Mouse (Mus musculus): ENCODE data around the gene Plk5. TPM values are rescaled to one million over a fixed set of nuclear protein-coding genes. Genes with fewer than 3 reads are reported as not detected.

Gene Plk5
- polyA plus RNA-seq (2015; fragmentation: Nextera tagmentation; extraction: Ambion mirVana) = 1.2 and 1.7 TPM in 2 replicates

DNA sequence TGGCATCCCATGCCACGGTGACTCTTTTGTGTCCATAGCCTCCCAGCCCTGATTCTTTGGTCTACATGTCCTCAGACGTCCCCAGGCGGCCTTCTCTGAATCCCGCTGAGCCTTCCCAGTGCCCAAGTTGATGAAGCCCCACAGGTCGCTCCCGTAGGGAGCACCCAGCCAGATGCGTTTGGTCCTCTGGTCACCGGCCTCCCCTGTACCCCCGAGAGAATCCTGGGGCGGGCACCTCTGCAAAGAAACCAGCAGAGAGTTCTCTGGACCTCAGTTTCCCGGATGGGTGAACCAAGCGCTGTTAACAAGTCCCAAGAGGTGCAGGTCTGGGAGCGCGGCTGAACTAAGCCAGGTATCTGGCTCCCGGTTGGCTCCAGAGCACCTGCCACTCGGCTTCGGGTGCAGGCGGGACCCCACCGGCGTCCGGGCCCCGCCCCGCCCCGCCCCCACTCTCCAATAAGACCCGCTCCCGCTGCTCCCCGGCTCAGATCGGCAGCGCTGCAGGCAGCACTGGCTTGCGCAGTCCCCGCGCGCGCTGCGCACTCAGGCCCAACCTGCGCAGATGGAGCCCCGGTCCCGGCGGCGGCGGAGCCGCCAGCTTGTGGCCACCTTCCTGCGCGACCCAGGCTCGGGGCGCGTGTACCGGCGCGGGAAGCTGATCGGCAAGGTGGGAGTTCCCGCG, at the start of gene Plk5:
Gene Plk5 (plus strand): TSS at position 459 of the 682 bp plus-strand sequence.
- Histone ChIP-seq H3K27ac (no peak within 1 kb of the TSS), H3K27me3 (peaks cover 100% of the 10 kb centered on the region), H3K9me3 (no peaks in the 10 kb centered on the region), H3K4me2 (peak within 1 kb of the TSS; percentile 59), H3K9ac (peak within 1 kb of the TSS; percentile 63), H3K4me1 (replicated peaks) (peaks cover 24% of the 10 kb centered on the region), H3K36me3 (no peaks in the 10 kb centered on the region), H3K4me3 (peak within 1 kb of the TSS; percentile 40)
- under 1% methylated on average over 52 of the region's 53 CpGs for WGBS
- 0 out of 2 replicates have a peak, but pooled peaks have one; percentile 6 for ATAC-seq (ENCODE audit: low FRiP score)

- peaks cover 3% of the 10 kb centered on the region; the same call in 1 of the 2 replicates for H3K27me3 ChIP-seq
These were observed 44.7 kb upstream of the Plk5 start for GRCm38 (mm10) chr10:80311560-80311959.

GRCm38 (mm10) chr10:80312586-80313504, 43.4 kb upstream of the Plk5 start:
- H3K4me3 ChIP-seq = 0 out of 2 replicates have a peak overlapping the region, but pooled peaks have one; percentile 4
- H3K4me1 ChIP-seq (replicated peaks) = peaks cover 61% of the 10 kb centered on the region
- H3K9ac ChIP-seq = 0 out of 2 replicates have a peak overlapping the region, but pooled peaks have one; percentile 5
- no peak overlapping the region for H3K27ac ChIP-seq
- H3K27me3 ChIP-seq = peaks cover 3% of the 10 kb centered on the region; the same call in 1 of the 2 replicates
- ATAC-seq (ENCODE audit: low FRiP score) = peak; percentile 7; the same call in 1 of the 2 replicates
- WGBS = 71% methylated on average over 54 of the region's 54 CpGs
- peaks cover 100% of the 10 kb centered on the region for H3K36me3 ChIP-seq
- H3K9me3 ChIP-seq = no peaks in the 10 kb centered on the region
- H3K4me2 ChIP-seq = no peak overlapping the region

More at GRCm38 (mm10) chr10:80311560-80311959, 44.7 kb upstream of the Plk5 start:
- WGBS = 88% methylated on average over 16 of the region's 16 CpGs
- Histone ChIP-seq H3K9ac (no peak overlapping the region), H3K4me3 (no peak overlapping the region), H3K4me2 (no peak overlapping the region), H3K4me1 (replicated peaks) (peaks cover 59% of the 10 kb centered on the region), H3K9me3 (no peaks in the 10 kb centered on the region), H3K27ac (no peak overlapping the region), H3K36me3 (peaks cover 100% of the 10 kb centered on the region)
- no peak for ATAC-seq (ENCODE audit: low FRiP score)

DNA sequence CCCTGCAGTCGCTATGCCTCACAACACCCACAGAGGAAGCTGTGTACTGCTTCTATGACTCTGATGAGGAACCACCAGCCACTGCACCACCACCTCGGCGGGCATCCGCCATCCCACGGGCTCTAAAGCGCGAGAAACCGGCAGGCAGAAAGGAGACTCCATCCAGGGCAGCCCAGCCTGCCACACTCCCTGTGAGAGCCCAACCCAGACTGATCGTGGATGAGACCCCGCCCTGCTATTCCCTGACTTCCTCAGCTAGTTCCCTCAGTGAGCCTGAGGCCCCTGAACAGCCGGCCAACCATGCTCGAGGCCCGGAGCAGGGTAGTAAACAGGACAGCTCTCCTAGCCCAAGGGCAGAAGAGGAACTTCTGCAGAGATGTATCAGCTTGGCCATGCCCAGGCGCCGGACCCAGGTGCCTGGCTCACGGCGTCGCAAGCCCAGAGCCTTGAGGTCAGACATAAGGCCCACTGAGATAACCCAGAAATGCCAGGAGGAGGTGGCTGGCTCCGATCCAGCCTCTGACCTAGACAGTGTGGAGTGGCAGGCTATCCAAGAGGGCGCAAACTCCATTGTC, 42.5 kb upstream of the Plk5 start:
- Histone ChIP-seq H3K9me3 (no peaks in the 10 kb centered on the region), H3K27ac (no peak overlapping the region), H3K9ac (peak overlapping the region; percentile 19; the same call in 1 of the 2 replicates), H3K4me2 (no peak overlapping the region), H3K27me3 (peaks cover 3% of the 10 kb centered on the region; the same call in 1 of the 2 replicates), H3K36me3 (peaks cover 100% of the 10 kb centered on the region), H3K4me1 (replicated peaks) (peaks cover 65% of the 10 kb centered on the region), H3K4me3 (no peak overlapping the region)
- no peak for ATAC-seq (ENCODE audit: low FRiP score)
- WGBS = 57% methylated on average over 20 of the region's 20 CpGs

DNA sequence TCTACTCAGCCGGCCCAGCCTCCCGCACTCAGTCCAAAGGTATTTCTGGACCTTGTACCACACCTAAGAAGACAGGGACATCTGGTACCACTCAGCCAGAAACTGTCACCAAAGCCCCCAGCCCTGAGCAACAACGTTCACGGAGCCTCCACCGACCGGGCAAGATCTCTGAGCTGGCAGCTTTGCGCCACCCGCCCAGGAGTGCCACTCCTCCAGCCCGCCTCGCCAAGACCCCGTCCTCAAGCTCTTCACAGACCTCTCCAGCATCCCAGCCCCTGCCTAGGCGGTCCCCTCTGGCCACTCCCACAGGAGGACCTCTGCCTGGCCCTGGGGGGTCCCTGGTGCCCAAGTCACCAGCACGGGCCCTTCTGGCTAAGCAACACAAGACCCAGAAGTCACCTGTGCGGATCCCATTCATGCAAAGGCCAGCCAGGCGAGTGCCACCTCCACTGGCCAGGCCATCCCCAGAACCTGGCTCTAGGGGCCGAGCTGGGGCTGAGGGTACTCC, 41.7 kb upstream of the Plk5 start:
- Histone ChIP-seq H3K4me3 (no peak overlapping the region), H3K27ac (no peak overlapping the region), H3K9me3 (no peaks in the 10 kb centered on the region), H3K4me2 (no peak overlapping the region), H3K9ac (peak overlapping the region; percentile 19), H3K4me1 (replicated peaks) (peaks cover 73% of the 10 kb centered on the region), H3K27me3 (peaks cover 3% of the 10 kb centered on the region; the same call in 1 of the 2 replicates), H3K36me3 (peaks cover 96% of the 10 kb centered on the region)
- WGBS = 63% methylated on average over 16 of the region's 16 CpGs
- ATAC-seq (ENCODE audit: low FRiP score) = no peak

DNA sequence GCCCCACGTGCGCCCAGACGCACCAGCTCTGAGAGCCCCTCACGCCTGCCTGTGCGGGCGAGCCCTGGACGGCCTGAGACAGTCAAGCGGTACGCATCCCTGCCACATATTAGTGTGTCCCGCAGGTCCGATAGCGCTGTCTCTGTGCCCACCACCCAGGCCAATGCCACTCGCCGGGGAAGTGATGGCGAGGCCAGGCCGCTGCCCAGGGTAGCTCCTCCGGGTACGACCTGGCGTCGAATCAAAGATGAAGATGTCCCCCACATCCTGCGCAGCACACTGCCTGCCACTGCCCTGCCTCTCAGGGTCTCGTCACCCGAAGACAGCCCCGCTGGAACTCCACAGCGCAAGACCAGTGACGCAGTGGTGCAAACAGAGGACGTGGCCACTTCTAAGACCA, 40.9 kb upstream of the Plk5 start:
- Histone ChIP-seq H3K27ac (peak overlapping the region; percentile 45; the same call in 1 of the 2 replicates), H3K36me3 (peaks cover 89% of the 10 kb centered on the region), H3K27me3 (peaks cover 3% of the 10 kb centered on the region; the same call in 1 of the 2 replicates), H3K9me3 (no peaks in the 10 kb centered on the region), H3K4me1 (replicated peaks) (peaks cover 78% of the 10 kb centered on the region), H3K4me2 (no peak overlapping the region), H3K9ac (peak overlapping the region; percentile 24; the same call in 1 of the 2 replicates), H3K4me3 (no peak overlapping the region)
- WGBS = 52% methylated on average over 27 of the region's 27 CpGs
- ATAC-seq (ENCODE audit: low FRiP score) = no peak

GRCm38 (mm10) chr10:80316359-80316781, 39.9 kb upstream of the Plk5 start:
- H3K27me3 ChIP-seq = peaks cover 3% of the 10 kb centered on the region; the same call in 1 of the 2 replicates
- peak overlapping the region; percentile 45; the same call in 1 of the 2 replicates for H3K27ac ChIP-seq
- H3K4me2 ChIP-seq = no peak overlapping the region
- H3K4me1 ChIP-seq (replicated peaks) = peaks cover 78% of the 10 kb centered on the region
- H3K4me3 ChIP-seq = no peak overlapping the region
- peak; percentile 6; the same call in 1 of the 2 replicates for ATAC-seq (ENCODE audit: low FRiP score)
- H3K9me3 ChIP-seq = no peaks in the 10 kb centered on the region
- H3K9ac ChIP-seq = peak overlapping the region; percentile 26; the same call in 1 of the 2 replicates
- 36% methylated on average over 11 of the region's 11 CpGs for WGBS
- peaks cover 78% of the 10 kb centered on the region for H3K36me3 ChIP-seq

- peaks cover 74% of the 10 kb centered on the region for H3K4me1 ChIP-seq (replicated peaks)
- no peak overlapping the region for H3K4me3 ChIP-seq
- 53% methylated on average over 10 of the region's 10 CpGs for WGBS
- no peak for ATAC-seq (ENCODE audit: low FRiP score)
- no peaks in the 10 kb centered on the region for H3K9me3 ChIP-seq
- peaks cover 3% of the 10 kb centered on the region; the same call in 1 of the 2 replicates for H3K27me3 ChIP-seq
- H3K9ac ChIP-seq = no peak overlapping the region
- H3K27ac ChIP-seq = peak overlapping the region; percentile 15; the same call in 1 of the 2 replicates
- no peak overlapping the region for H3K4me2 ChIP-seq
- peaks cover 72% of the 10 kb centered on the region for H3K36me3 ChIP-seq
These were observed 39.2 kb upstream of the Plk5 start for GRCm38 (mm10) chr10:80317011-80317410.

GRCm38 (mm10) chr10:80320340-80320760, 35.9 kb upstream of the Plk5 start, which contains the start of gene 2310011J03Rik:
2310011J03Rik (minus strand) TSS chr10:80320537.
- WGBS = under 1% methylated on average over 34 of the region's 34 CpGs
- H3K27ac ChIP-seq = peak within 1 kb of the TSS; percentile 68
- no peaks in the 10 kb centered on the region for H3K9me3 ChIP-seq
- peaks cover 25% of the 10 kb centered on the region for H3K27me3 ChIP-seq
- H3K4me2 ChIP-seq = peak within 1 kb of the TSS; percentile 98
- H3K9ac ChIP-seq = peak within 1 kb of the TSS; percentile 83
- H3K4me1 ChIP-seq (replicated peaks) = peaks cover 57% of the 10 kb centered on the region
- ATAC-seq (ENCODE audit: low FRiP score) = peak; percentile 33
- H3K36me3 ChIP-seq = peaks cover 38% of the 10 kb centered on the region
- H3K4me3 ChIP-seq = peak within 1 kb of the TSS; percentile 71

DNA sequence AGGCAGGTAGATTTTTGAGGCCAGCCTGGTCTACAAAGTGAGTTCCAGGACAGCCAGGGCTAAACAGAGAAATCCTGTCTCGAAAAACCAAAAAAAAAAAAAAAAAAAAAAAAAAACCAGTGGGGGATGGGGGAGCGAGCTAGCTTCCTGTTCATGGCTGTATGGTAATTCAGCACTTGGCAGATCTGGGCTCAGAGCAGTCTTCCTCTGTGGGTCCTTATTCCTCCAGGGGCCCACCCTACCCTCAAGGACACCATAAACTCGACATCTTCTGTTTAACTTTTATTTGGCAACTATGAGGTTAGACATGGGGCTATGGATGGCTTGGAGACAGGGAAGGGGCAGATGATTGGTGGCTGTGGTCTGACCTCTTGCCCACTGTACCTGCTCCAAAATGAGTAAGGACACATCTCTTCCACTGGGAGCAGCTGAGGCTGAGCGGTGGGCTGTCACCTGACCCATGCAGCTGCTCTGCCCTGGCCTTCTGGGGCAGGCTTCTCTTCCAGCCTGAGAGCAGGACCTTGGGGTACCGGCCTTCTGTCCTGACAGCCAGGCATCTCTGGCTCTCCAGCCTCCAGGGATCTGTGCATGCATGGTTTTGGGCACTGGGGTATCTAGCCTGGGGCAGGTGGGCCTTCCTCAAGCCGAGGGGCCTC, 35.1 kb upstream of the Plk5 start:
- Histone ChIP-seq H3K36me3 (peaks cover 30% of the 10 kb centered on the region), H3K4me2 (no peak overlapping the region), H3K9ac (no peak overlapping the region), H3K4me1 (replicated peaks) (peaks cover 49% of the 10 kb centered on the region), H3K4me3 (no peak overlapping the region), H3K27me3 (peaks cover 31% of the 10 kb centered on the region), H3K9me3 (no peaks in the 10 kb centered on the region), H3K27ac (no peak overlapping the region)
- no peak for ATAC-seq (ENCODE audit: low FRiP score)
- 84% methylated on average over 6 of the region's 6 CpGs for WGBS

Measured in hindbrain, embryonic 13.5 days (tissue).